19 mouse cellular contexts compared by ENCODE assay signal in the genomic region with DNA sequence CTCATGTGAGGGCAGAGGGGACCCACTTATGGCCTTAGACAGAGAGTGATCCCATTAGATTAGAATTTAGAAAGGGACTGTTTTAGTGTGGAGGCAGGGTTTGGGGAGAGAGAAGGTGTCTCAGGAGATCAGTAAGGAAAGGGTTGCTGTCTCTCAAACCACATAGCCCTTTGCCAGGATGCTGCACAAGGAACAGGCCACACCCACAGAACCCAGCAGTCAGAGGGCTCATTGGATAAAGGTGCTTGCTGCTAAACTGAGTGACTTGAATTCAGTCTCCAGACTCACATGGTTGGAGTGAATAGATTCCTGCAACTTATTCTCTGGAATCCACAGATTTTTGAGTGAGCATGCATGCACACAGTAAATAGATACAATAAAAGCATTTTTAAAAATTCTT. TPM values are rescaled to one million over a fixed set of nuclear protein-coding genes. Genes with fewer than 3 reads are reported as not detected.
DNase-seq lines count a peak whose midpoint lies in the region; ATAC-seq and TF ChIP-seq lines count a peak whose summit lies in the region.
"Had no signal": no experiment of that assay in that cellular context is flagged by ENCODE, and none has a peak within 500 bp of the region (broad histone marks: within the 10 kb centered on the region; RNA-seq: fewer than 3 reads in every experiment).

No protein-coding gene starts in this region.

- H3K27ac ChIP-seq in forebrain, embryonic 10.5 days: 0 out of 2 replicates have a peak overlapping the region, but pooled peaks have one; percentile 30
- H3K27ac ChIP-seq in forebrain, embryonic 14.5 days (ENCODE audit: low read depth, low read length): no peak overlapping the region
- H3K27ac ChIP-seq in layer of hippocampus, adult 2 months: peak overlapping the region; percentile 64
- H3K27ac ChIP-seq in limb, embryonic 10.5 days: peak overlapping the region; percentile 74; the same call in 1 of the 2 replicates
- H3K27ac ChIP-seq: kidney, postnatal 0 days; limb, embryonic 15.5 days had no signal

- H3K4me1 ChIP-seq in forebrain, embryonic 10.5 days: peaks cover 12% of the 10 kb centered on the region
- H3K4me1 ChIP-seq in forebrain, embryonic 14.5 days (ENCODE audit: control insufficient read depth, insufficient read depth, low read length): peaks cover 15% of the 10 kb centered on the region
- H3K4me1 ChIP-seq in limb, embryonic 10.5 days: peaks cover 21% of the 10 kb centered on the region

- no peaks in the 10 kb centered on the region for H3K9me3 ChIP-seq in forebrain, embryonic 10.5 days
- H3K9me3 ChIP-seq in forebrain, embryonic 14.5 days (replicated peaks; ENCODE audit: control insufficient read depth, low read length): no peaks in the 10 kb centered on the region
- H3K9me3 ChIP-seq in limb, embryonic 10.5 days (replicated peaks): no peaks in the 10 kb centered on the region
- H3K9me3 ChIP-seq: limb, embryonic 15.5 days had no signal

- intact Hi-C loops in left cerebral cortex, postnatal 14 days (cut with DNase I): no loop called here

- no peak overlapping the region for H3K4me3 ChIP-seq in forebrain, embryonic 10.5 days
- H3K4me3 ChIP-seq in forebrain, embryonic 14.5 days (ENCODE audit: low read depth, low read length): no peak overlapping the region
- no peak overlapping the region for H3K4me3 ChIP-seq in layer of hippocampus, adult 2 months
- H3K4me3 ChIP-seq in limb, embryonic 10.5 days: no peak overlapping the region
- H3K4me3 ChIP-seq: limb, embryonic 15.5 days had no signal

- H3K36me3 ChIP-seq in forebrain, embryonic 10.5 days (replicated peaks): no peaks in the 10 kb centered on the region
- H3K36me3 ChIP-seq in forebrain, embryonic 14.5 days (ENCODE audit: control insufficient read depth, insufficient read depth, low read length): no peaks in the 10 kb centered on the region
- H3K36me3 ChIP-seq in limb, embryonic 10.5 days: no peaks in the 10 kb centered on the region
- H3K36me3 ChIP-seq: limb, embryonic 15.5 days had no signal

- no peak for ATAC-seq in forebrain, embryonic 14.5 days
- ATAC-seq: CD4-positive, CD25-positive, alpha-beta regulatory T cell, adult 4 months; intestine, embryonic 16.5 days had no signal

- DNase-seq in forebrain, embryonic 10.5 days (ENCODE audit: extremely low spot score, low spot score): no peak
- no peak for DNase-seq in forebrain, embryonic 14.5 days (ENCODE audit: low spot score)
- DNase-seq in layer of hippocampus, adult 2 months (ENCODE audit: low spot score in 2 of 2): no peak
- DNase-seq in layer of hippocampus, adult 9-11 months: no peak
- peak; percentile 28 for DNase-seq in thymus, postnatal 14 days
- DNase-seq in thymus, adult 18-20 months: no peak
- DNase-seq in limb, embryonic 10.5 days (ENCODE audit: low spot score): no peak
- no peak for DNase-seq in left cerebral cortex, postnatal 14 days (ENCODE audit: low spot score in 2 of 2)
- DNase-seq: adrenal gland, postnatal 10 days; cerebellum, adult 11-12 months; cerebellum, postnatal 25 days; heart, postnatal 36 days; midbrain, embryonic 14.5 days had no signal

- H3K27me3 ChIP-seq in forebrain, embryonic 10.5 days (ENCODE audit: poor library complexity, severe bottlenecking): no peaks in the 10 kb centered on the region
- no peaks in the 10 kb centered on the region for H3K27me3 ChIP-seq in forebrain, embryonic 14.5 days (replicated peaks; ENCODE audit: control insufficient read depth, insufficient read depth, low read length)
- no peaks in the 10 kb centered on the region for H3K27me3 ChIP-seq in limb, embryonic 10.5 days (ENCODE audit: low read depth, poor library complexity, severe bottlenecking)
- H3K27me3 ChIP-seq: limb, embryonic 15.5 days had no signal

- no peak for TF ChIP-seq CTCF in layer of hippocampus, adult 2 months (conservative IDR thresholded peaks at IDR 0.05)

- no peak overlapping the region for H3K9ac ChIP-seq in forebrain, embryonic 14.5 days (ENCODE audit: low read length)
- H3K9ac ChIP-seq: limb, embryonic 15.5 days had no signal

- H3K4me2 ChIP-seq in forebrain, embryonic 14.5 days (ENCODE audit: low read length): no peak overlapping the region
- H3K4me2 ChIP-seq: heart, embryonic 11.5 days; limb, embryonic 15.5 days had no signal

RNA-seq across cellular contexts. Expression of gene Slc35f2, which starts 24.0 kb away (rescaled TPM):
- polyA plus RNA-seq in forebrain, embryonic 10.5 days (2016; fragmentation: Nextera tagmentation; extraction: Ambion mirVana): 6.6 and 8.4 TPM in 2 replicates
- 7.6 and 9.5 TPM in 2 replicates for polyA plus RNA-seq in forebrain, embryonic 14.5 days (2014; fragmentation: Nextera tagmentation; extraction: Ambion mirVana)
- 1 to 10 TPM; 4.7 to 5.0 TPM for total RNA-seq in layer of hippocampus, adult 2 months (2021)
- 6.9 and 7.0 TPM in 2 replicates for polyA plus RNA-seq in limb, embryonic 10.5 days (2016; fragmentation: Nextera tagmentation; extraction: Ambion mirVana)
- 1 to 10 TPM; 4.5 to 5.2 TPM for total RNA-seq in left cerebral cortex, postnatal 14 days (2021)
- total RNA-seq: heart, postnatal 36 days had no signal

RNA-seq across cellular contexts. Expression of gene Sln, which starts 54.6 kb away (rescaled TPM):
- polyA plus RNA-seq in forebrain, embryonic 10.5 days (2016; fragmentation: Nextera tagmentation; extraction: Ambion mirVana): not detected in 2 replicates
- 0.99 and 2.0 TPM in 2 replicates for polyA plus RNA-seq in forebrain, embryonic 14.5 days (2014; fragmentation: Nextera tagmentation; extraction: Ambion mirVana)
- under 1 TPM; 0.37 to 0.64 TPM for total RNA-seq in layer of hippocampus, adult 2 months (2021)
- polyA plus RNA-seq in limb, embryonic 10.5 days (2016; fragmentation: Nextera tagmentation; extraction: Ambion mirVana): 0.25 TPM in 1 of 2 replicates, not detected in the other
- not detected for total RNA-seq in left cerebral cortex, postnatal 14 days (2021)
- total RNA-seq: layer of hippocampus, adult 18-20 months had no signal
- polyA plus RNA-seq: CD4-positive, CD25-positive, alpha-beta regulatory T cell, adult 4 months; kidney, postnatal 0 days; midbrain, embryonic 14.5 days had no signal
